Mouse (Mus musculus) kidney, adult 2 months (tissue): ENCODE measurements around the gene Gcgr.

Experiments
- CTCF ChIP-seq: fragments of 200-500 bp; conservative IDR thresholded peaks from 2 replicates; pipeline ENCODE4 v1.5.1; 2011; ENCODE audit warnings: low read depth, mild to moderate bottlenecking, control low read depth, low read length, moderate library complexity, mixed read lengths; ENCODE audit not compliant: insufficient read depth, insufficient read length
- POLR2A ChIP-seq: fragments of 200-500 bp; IDR thresholded peaks from one replicate; pipeline ENCODE4 v1.6.1; 2011; ENCODE audit warnings: low read depth, low read length, control low read depth

GRCm38 (mm10) chr11:120485251-120485650 lies 45.2 kb upstream of the Gcgr start:
- TF ChIP-seq POLR2A (peak; percentile 22), CTCF (no peak)
